Mouse (Mus musculus): ENCODE measurements around the gene Shld2.
A peak's percentile ranks its signal among the peaks of the same experiment; 100 is the strongest.
"Not testable (repeated sequence)": the region's sequence is repeated elsewhere in the genome, so short reads cannot be mapped to it uniquely, and the experiment has no call there.

Shld2 gene

GRCm38 (mm10) chr14:34281736-34282269 is 28.5 kb downstream of the Shld2 start:
- DNase-seq (ENCODE audit: low spot score in 2 of 2) = no peak

DNA sequence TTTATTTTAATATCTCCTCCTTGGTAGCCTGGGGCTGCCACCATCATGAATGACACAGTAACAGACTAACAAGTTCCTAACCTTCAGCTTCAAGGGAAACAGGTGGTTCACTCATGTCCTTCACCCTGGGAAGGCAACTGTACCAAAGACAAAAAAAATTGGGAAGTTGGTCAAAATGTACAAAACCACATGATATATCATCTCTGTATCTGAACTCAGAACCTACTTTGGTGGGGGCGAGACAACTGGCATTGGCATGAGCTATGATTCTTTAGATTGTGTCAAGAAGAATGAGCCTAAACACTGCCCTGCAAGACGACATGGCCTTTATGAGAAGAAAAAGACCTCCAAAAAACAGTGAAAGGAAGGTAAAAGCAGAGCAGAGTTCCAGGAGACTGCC is 29.5 kb downstream of the Shld2 start:
- no peak for DNase-seq (ENCODE audit: low spot score in 2 of 2)

DNA sequence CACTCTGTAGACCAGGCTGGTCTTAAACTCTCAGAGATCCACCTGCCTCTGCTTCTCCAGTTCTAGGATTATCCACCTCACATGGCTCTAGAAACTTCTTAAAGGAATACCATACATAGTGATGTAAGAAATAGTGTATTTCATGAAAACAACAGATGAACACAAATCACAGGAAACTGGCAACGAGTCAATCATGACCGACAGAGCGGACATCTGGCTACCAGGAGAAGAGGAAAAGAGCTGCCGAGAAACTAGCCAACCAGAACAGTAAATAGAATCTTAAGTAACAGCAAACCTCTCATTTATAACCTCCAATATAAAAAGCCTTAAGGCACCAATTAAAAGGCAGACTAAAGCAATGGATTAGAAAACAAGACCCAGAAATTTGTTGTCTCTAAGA is 30.6 kb downstream of the Shld2 start:
- DNase-seq (ENCODE audit: low spot score in 2 of 2) = no peak

- DNase-seq (ENCODE audit: low spot score in 2 of 2) = no peak
Measured at GRCm38 (mm10) chr14:34275225-34275624, 35.1 kb downstream of the Shld2 start.

DNA sequence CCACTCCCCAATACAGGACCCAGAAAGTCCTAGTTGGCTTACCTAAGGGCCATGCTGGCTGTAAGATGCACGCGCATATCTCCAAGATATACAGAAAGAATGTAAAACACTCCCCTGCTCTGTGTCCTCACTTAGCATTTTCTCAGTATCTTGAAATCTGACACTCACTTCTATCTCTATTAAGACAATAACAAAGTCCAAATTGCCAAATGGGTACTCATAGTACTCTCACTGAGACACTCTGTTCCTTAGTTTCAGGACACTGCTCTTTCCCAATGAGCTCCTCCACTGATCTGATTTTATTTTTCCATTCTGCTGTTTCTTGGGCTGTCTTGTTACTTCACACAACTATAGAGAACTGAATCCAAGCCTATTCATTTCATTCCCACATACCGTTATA is 36.2 kb downstream of the Shld2 start:
- no peak for DNase-seq (ENCODE audit: low spot score in 2 of 2)

DNA sequence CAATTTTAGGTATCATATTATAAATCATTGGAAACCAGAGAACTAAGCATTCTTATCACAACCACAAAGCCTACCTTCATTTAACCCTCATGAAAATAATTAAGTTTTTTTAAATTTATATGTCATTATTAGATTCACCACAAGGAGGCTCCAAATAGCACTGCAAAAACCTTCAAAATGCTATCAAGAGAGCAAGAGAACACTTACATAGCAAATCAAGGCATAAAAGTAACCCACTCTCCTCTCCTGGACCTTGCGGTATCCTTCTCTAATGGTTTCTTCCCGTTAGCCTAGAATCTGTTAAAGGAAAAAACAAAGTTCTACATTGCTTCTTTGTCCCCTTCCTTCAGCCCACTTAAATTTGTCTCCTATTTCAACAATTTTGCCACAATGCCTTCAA is 37.0 kb downstream of the Shld2 start:
- DNase-seq (ENCODE audit: low spot score in 2 of 2) = no peak

GRCm38 (mm10) chr14:34268046-34268445 is 42.2 kb downstream of the Shld2 start:
- DNase-seq (ENCODE audit: low spot score in 2 of 2) = no peak

- not testable (repeated sequence) for DNase-seq (ENCODE audit: low spot score in 2 of 2)
Measured at GRCm38 (mm10) chr14:34258525-34258924, 51.8 kb downstream of the Shld2 start.

GRCm38 (mm10) chr14:34253261-34253660 is 57.0 kb downstream of the Shld2 start:
- no peak for DNase-seq (ENCODE audit: low spot score in 2 of 2)

- no peak for DNase-seq (ENCODE audit: low spot score in 2 of 2)
Measured at GRCm38 (mm10) chr14:34252470-34253145, 57.7 kb downstream of the Shld2 start.

DNA sequence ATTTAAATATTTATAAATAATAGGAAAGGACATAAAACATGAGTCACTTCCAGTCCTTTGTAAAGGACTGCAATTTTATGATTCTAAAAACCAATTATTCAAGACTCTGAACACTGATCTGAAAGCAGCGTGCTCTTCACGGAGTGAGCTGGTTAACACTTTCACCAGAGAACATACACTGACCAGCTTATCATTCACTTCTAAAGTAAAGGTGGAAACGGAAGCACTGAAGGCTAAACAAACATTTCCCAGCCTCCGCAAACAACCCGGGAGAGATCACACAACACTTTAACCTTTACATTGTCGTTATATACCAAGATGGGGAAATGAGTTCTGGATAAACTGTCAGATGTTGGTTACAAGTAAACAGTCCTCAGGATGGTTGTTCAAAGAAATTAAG is 69.6 kb downstream of the Shld2 start:
- peak in 1 of 2 experiments; percentile 4 for DNase-seq (ENCODE audit: low spot score in 2 of 2)

DNA sequence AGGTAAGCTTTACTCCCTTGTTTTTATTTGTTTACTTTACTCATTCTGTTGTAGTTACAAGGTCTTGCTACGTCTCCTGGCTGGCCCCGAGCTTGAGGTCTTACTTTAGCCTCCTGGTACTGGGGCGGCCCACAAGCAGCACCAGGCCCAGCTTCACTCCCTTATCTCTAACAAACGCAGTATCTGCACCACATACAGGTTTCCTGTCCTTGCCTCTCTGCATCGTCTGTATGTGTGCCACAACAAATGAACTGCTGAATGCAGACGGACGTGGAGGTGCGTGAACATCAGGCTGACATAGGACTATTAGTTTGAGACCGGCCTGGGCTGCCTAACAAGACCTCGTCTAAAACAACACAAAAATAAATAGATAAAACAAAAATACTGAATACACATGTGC is 70.0 kb downstream of the Shld2 start:
- DNase-seq (ENCODE audit: low spot score in 2 of 2) = no peak

GRCm38 (mm10) chr14:34234630-34235380 is 75.5 kb downstream of the Shld2 start:
- DNase-seq (ENCODE audit: low spot score in 2 of 2) = peak in 1 of 2 experiments; percentile 64

DNA sequence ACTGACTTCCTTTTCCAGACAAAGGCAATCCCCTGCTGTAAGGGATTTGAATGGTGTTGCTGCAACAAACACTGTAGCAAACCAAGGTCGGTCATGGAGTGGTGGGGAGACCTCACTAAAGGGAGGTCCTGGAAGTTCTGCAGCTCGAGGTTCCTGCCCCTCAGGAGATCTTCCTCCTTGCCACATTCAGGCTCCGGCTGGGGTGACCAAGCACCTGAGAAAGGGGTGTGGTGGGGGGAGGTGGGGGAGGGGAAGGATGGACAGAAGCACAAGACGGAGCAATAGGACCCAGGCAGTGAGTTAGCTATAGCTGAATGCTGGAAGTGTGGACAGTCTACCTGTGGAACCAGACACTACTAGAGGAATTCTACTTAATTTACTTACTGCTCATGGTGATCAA is 76.4 kb downstream of the Shld2 start:
- peak in 1 of 2 experiments; percentile 38 for DNase-seq (ENCODE audit: low spot score in 2 of 2)

- DNase-seq (ENCODE audit: low spot score in 2 of 2) = peak in 1 of 2 experiments; percentile 49
Measured at GRCm38 (mm10) chr14:34232866-34233680, 77.2 kb downstream of the Shld2 start.

- peak in 1 of 2 experiments; percentile 34 for DNase-seq (ENCODE audit: low spot score in 2 of 2)
Measured at GRCm38 (mm10) chr14:34232340-34232739, 78.0 kb downstream of the Shld2 start.

- DNase-seq (ENCODE audit: low spot score in 2 of 2) = no peak
Measured at GRCm38 (mm10) chr14:34228830-34229506, 81.3 kb downstream of the Shld2 start.

DNA sequence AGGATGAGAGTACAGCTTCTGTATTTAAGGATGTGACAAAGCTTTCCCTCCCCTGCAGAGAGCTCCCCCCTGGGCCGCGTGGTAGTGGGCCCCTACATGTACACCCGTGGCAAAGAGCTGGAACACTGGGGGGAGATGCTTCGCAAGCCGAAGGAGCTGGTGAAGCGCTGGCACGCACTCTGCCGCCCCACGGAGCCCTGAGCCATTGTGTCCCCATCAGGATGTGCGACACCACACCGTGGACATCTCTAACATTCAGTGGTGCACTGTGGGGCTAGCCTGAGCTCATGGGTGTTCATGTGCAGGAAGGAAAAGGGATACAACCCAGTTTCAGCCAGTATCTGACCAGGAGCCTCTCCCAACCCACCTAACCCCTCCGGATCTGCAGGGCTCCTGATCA is 82.3 kb downstream of the Shld2 start:
- DNase-seq (ENCODE audit: low spot score in 2 of 2) = no peak

DNA sequence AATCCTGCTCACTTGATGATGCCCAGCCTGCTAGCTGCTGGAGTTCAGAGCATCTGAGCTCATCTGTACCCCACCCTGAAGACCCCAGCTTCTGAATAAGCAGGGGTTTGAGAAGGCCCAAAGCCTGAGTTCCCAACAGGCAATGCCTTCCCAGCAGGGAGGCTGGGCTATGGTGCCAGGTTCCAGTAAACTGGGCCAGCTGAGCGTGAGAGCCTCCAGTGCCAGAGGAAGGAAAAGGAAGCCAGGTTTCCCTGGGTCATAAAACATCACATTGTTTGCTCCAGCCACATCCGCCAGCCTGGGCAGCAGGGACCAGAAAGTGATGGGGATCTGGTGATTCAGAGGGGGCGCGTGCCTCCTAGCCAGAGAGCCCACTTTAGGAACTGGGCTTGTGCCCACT is 83.7 kb downstream of the Shld2 start:
- no peak for DNase-seq (ENCODE audit: low spot score in 2 of 2)

DNA sequence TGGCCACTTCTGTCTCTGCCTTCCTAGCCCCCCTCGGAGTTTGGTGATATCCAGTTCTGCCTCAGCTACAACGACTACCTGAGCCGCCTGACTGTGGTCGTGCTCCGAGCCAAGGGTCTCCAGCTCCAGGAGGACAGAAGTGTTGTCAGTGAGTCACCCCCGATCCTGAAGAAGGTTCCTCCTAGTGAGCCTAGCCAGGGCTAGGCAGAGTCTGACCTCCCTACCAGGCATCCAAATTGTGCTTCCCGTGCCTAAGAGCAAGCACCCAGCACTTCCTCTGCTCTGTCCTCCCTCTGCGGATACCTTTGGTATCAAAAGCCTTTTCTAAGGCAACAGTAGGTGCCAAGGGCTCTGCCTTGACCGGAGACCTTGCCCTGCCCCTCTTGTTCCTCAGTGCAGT is 84.3 kb downstream of the Shld2 start:
- DNase-seq (ENCODE audit: low spot score in 2 of 2) = no peak

GRCm38 (mm10) chr14:34223362-34223898 is 86.9 kb downstream of the Shld2 start:
- DNase-seq (ENCODE audit: low spot score in 2 of 2) = no peak
